Mouse (Mus musculus) testis, adult 2 months (tissue): ENCODE data around the gene Map1lc3a.

Experiments
- CTCF ChIP-seq: fragments of 200-500 bp; IDR thresholded peaks from 2 replicates; pipeline ENCODE4 v1.5.1; 2012; ENCODE audit warnings: low read depth, mild to moderate bottlenecking, inconsistent platforms, low read length, moderate library complexity; ENCODE audit not compliant: control insufficient read depth, insufficient read depth, insufficient replicate concordance
- POLR2A ChIP-seq: fragments of 200-500 bp; IDR thresholded peaks from 2 replicates; pipeline ENCODE4 v1.6.1; 2012; ENCODE audit warnings: low read depth, mild to moderate bottlenecking, inconsistent platforms, low read length, moderate library complexity; ENCODE audit not compliant: control insufficient read depth

DNA sequence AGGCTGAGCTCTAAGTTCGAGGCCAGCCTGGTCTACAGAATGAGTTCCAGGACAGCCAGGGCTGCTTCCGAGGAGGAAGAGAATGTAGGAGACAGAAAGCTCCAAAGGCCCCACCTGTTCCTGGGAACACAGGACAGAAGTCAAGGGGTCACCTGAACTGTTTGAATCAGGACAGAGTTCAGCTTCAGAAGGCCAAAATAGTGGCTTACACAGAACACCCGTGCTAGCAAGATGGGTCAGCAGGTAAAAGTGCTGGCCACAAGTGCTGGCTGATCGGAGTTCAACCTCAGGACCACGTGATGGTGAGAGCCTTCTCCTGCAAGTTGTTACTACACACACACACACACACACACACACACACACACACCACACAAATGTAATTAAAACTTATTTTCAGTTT, 9.2 kb upstream of the Map1lc3a start:
- TF ChIP-seq CTCF (no peak), POLR2A (no peak)
